Mouse (Mus musculus) liver, embryonic 15.5 days (tissue): ENCODE measurements around the gene Olfm3. TPM values are rescaled to one million over a fixed set of nuclear protein-coding genes. Genes with fewer than 3 reads are reported as not detected.

ENCODE experiments used
- ATAC-seq: fragments of 200-750 bp; cut with Nextera tagmentation; 2 replicates; pipeline ENCODE4 v1.8.0; 2017; ENCODE audit warnings: moderate number of reproducible peaks, mild to moderate bottlenecking, moderate library complexity; ENCODE audit not compliant: insufficient read depth
- H3K27ac ChIP-seq: fragments of 300-500 bp; sonication (generic); replicated peaks from 2 replicates; pipeline ENCODE4 v1.5.1; 2015; ENCODE audit warnings: mild to moderate bottlenecking, inconsistent platforms
- H3K27me3 ChIP-seq: fragments of 300-500 bp; sonication (generic); 2 replicates; pipeline ENCODE4 v1.6.1; 2015; ENCODE audit warnings: mild to moderate bottlenecking, inconsistent platforms
- H3K36me3 ChIP-seq: fragments of 300-500 bp; sonication (generic); replicated peaks from 2 replicates; pipeline ENCODE4 v1.6.1; 2015; ENCODE audit warnings: moderate library complexity, mild to moderate bottlenecking, inconsistent platforms
- H3K4me1 ChIP-seq: fragments of 300-500 bp; sonication (generic); replicated peaks from 2 replicates; pipeline ENCODE4 v1.6.1; 2015; ENCODE audit warnings: inconsistent platforms
- H3K4me2 ChIP-seq: fragments of 300-500 bp; sonication (generic); 2 replicates; pipeline ENCODE4 v1.6.1; 2015; ENCODE audit warnings: moderate library complexity, mild to moderate bottlenecking, inconsistent platforms
- H3K4me3 ChIP-seq: fragments of 300-500 bp; sonication (generic); replicated peaks from 2 replicates; pipeline ENCODE4 v1.5.1; 2015; ENCODE audit warnings: mild to moderate bottlenecking, inconsistent platforms
- H3K9ac ChIP-seq: fragments of 300-500 bp; sonication (generic); 2 replicates; pipeline ENCODE4 v1.6.1; 2015; ENCODE audit warnings: moderate library complexity, mild to moderate bottlenecking, inconsistent platforms
- H3K9me3 ChIP-seq: fragments of 300-500 bp; sonication (generic); replicated peaks from 2 replicates; pipeline ENCODE4 v1.6.1; 2016; ENCODE audit warnings: inconsistent platforms
- WGBS: fragments of 180-500 bp; shearing (Covaris S2); methylation state at CpG from one replicate; pipeline ENCODE4 v1.1.7; 2015; ENCODE audit warnings: mixed read lengths; ENCODE audit not compliant: insufficient replicate concordance; 5-methylcytosine and 5-hydroxymethylcytosine counted together
- polyA plus RNA-seq: library from polyadenylated mRNA; unstranded; fragments of >200 nt; fragmentation: Nextera tagmentation; extraction: Ambion mirVana; gene quantifications from 2 replicates; pipeline ENCODE4 v1.2.1, GENCODE M21; 2015

The Olfm3 gene
- polyA plus RNA-seq, 1 experiment from 2014 or later = not detected

- Histone ChIP-seq H3K27me3 (no peaks in the 10 kb centered on the region), H3K36me3 (no peaks in the 10 kb centered on the region), H3K27ac (no peak overlapping the region), H3K9me3 (no peaks in the 10 kb centered on the region), H3K4me2 (no peak overlapping the region), H3K4me3 (no peak overlapping the region), H3K4me1 (no peaks in the 10 kb centered on the region), H3K9ac (no peak overlapping the region)
- 60% methylated on average over 3 of the region's 3 CpGs for WGBS
- ATAC-seq = no peak
Measured at GRCm38 (mm10) chr3:115158903-115159473, 255.1 kb downstream of the Olfm3 start.

DNA sequence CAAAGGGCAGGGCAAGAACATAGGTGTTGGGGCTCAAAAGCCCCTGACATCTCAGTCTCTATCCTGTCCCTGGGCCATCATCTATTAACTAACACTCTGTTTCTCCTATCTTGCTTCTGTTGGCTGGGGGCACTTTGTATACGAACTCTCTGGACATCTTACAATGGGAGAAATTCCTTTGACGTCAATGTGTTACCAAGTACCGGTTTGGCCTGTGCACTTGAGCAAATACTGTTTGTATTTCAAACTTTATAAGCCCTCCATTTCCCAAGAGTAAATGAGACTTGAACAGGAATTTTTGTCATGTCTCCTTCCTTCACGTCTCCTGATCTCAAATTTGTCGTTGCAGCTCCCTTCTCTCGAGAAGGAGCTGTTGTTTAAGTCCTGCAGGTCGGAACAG, 270.7 kb downstream of the Olfm3 start:
- Histone ChIP-seq H3K27ac (no peak overlapping the region), H3K4me2 (no peak overlapping the region), H3K27me3 (no peaks in the 10 kb centered on the region), H3K9me3 (no peaks in the 10 kb centered on the region), H3K9ac (no peak overlapping the region), H3K36me3 (no peaks in the 10 kb centered on the region), H3K4me1 (no peaks in the 10 kb centered on the region), H3K4me3 (no peak overlapping the region)
- no peak for ATAC-seq
- WGBS = 58% methylated on average over 7 of the region's 7 CpGs
